Mouse (Mus musculus) brain, embryonic 14.5 days (tissue): ENCODE measurements around the gene Carmil1.

ENCODE experiments used
- CTCF ChIP-seq: fragments of 200-500 bp; IDR thresholded peaks from 2 replicates; pipeline ENCODE4 v1.5.1; 2012; ENCODE audit warnings: inconsistent platforms, mild to moderate bottlenecking, moderate library complexity, borderline replicate concordance; ENCODE audit not compliant: insufficient read depth, insufficient read length; ENCODE audit errors: extremely low read depth
- POLR2A ChIP-seq: fragments of 200-500 bp; IDR thresholded peaks from 2 replicates; pipeline ENCODE4 v1.6.1; 2012; ENCODE audit warnings: mild to moderate bottlenecking, inconsistent platforms, borderline replicate concordance; ENCODE audit not compliant: poor library complexity, insufficient read depth, insufficient read length, severe bottlenecking; ENCODE audit errors: extremely low read depth

- no peak for TF ChIP-seq CTCF
- TF ChIP-seq POLR2A, result no peak
These were observed 32.7 kb downstream of the Carmil1 start for GRCm38 (mm10) chr13:24247928-24248327.
